Mouse (Mus musculus): ENCODE data around the gene Kat8.
"Not testable (repeated sequence)": the region's sequence is repeated elsewhere in the genome, so short reads cannot be mapped to it uniquely, and the experiment has no call there.

Kat8 gene

DNA sequence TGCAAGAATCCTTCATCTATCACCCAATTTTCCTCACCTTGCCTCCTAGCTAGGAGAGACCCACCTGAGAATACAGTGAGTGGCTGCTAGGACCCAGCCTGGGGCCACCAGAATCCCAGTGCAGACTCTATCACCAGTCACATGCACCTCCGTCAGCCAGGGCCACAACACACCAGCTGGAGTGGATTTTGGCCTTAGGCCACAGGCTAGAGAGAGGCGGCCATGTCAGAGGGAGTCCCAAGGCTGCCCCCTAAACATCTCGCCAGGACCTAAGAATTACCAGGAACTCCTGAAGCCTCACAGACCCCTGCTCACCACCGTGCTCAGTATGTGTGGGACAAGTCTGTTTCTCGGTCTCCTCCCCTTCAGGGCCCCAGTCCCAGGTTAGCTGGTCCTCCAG is 21.8 kb downstream of the Kat8 start:
- no peak for DNase-seq

DNA sequence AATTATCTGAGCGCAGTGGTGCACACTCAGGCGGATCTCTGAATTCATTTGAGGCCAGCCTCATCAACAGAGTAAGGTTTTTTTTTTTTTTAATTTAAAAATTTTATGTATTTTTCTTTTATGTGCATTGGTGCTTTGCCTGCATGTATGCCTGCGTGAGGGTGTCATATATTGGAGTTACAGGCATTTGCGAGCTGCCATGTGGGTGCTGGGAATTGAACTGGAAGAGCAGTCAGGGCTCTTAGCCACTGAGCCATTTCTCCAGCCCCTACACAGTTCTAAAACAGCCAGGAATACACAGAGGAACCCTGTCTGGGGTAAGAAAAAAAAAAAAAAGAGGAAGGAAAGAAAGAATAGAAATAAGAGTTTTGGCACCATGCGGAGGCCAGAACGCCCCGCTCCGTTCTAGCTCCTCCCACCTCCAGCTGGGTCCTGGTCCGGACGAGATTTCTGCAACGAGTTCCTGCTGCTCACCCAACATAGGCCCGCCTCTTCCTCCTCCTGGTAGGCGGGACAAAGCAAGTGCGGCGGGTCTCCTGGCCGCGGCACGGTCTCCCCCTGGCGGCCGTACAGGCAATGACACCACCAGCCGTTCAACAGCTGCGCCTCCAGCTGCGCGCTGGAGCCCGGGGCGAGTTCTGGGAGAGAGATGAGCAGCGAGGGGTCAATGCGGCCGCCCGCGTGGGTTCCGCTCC is 22.9 kb downstream of the Kat8 start:
- DNase-seq = peak; percentile 95

DNA sequence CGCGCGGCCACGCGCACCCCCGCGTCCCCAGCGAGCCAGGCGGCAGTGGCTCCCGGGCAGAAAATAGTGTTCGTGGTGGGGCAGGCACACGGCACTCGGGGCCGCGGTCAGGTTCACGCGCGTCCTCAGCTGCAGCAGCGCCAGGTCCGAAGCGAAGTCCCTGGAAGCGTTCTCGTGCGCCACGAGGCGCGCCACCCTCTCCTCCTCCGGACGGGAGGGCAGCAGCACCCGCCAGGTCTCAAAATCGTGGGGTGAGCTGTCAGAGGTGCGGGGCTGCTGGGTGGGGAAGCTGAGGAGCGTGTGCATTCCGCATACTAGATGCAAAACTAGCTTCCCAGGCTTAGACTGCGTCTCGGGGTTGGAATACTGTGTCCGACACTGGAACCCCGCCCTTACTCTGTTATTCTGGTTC is 23.4 kb downstream of the Kat8 start:
- DNase-seq = no peak

DNA sequence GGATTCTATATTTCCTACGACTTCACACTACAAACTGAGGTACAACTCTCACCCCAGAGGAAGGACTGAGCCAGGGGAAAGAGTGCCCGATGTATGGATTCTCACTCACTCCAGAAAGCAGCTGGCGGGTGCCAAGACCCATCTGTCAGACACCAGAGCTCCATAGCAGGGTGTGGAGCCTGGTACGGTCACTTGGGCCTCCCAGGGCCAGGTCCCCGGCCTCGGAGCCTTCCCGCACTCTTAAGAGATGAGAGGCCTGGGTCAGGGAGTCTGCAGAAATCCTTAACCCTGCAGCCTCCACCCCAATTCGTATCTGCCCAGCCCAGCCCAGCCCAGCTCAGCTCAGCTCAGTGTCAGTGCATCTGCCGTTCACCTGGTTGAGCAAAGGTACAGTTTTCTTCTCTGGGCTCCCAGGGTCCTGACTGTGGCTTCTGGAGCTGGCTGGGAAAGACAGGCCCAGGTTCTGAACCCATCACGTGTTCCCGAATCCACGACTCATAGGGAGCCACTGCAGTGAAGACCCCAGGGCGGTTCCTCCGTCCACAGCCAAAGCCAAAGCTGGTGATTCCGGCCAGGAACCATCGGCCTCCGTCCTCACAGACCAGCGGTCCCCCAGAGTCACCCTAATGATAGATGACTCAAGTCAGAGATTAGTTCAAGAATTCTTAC is 24.0 kb downstream of the Kat8 start:
- no peak for DNase-seq

DNA sequence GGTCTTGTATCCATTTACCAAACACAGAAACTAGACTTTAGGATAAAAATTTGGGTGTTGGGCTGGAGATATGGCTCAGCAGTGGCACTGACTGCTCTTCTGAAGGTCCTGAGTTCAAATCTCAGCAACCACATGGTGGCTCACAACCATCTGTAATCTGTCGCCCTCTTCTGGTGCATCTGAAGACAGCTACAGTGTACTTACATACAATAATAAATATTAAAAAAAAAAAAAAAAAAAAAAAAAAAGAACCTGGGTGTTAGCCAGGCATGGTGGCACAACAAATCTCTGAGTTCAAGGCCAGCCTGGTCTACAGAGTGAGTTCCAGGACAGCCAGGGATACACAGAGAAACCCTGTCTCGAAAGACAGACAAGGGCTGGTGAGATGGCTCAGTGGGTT is 29.8 kb downstream of the Kat8 start:
- not testable (repeated sequence) for DNase-seq

DNA sequence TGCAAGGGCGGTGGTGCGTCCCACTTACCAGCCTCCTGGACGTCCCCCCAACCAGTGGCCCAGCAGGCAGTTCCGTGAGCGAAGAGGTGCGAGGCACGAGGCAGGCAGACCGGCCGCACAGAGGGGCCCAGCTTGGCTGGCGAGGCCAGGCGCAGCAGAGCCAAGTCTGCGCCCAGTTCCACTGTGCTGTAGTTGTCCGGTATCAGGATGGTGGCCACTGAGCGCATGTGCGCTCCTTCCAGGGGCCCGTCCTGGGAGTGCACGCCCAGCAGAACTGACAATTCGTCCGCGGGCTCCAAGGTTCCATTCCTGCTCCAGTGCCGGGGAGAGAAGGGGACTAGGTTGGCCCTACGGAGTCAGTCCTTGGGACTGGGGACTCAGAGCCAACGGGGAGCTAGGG is 32.3 kb downstream of the Kat8 start:
- DNase-seq = no peak

DNA sequence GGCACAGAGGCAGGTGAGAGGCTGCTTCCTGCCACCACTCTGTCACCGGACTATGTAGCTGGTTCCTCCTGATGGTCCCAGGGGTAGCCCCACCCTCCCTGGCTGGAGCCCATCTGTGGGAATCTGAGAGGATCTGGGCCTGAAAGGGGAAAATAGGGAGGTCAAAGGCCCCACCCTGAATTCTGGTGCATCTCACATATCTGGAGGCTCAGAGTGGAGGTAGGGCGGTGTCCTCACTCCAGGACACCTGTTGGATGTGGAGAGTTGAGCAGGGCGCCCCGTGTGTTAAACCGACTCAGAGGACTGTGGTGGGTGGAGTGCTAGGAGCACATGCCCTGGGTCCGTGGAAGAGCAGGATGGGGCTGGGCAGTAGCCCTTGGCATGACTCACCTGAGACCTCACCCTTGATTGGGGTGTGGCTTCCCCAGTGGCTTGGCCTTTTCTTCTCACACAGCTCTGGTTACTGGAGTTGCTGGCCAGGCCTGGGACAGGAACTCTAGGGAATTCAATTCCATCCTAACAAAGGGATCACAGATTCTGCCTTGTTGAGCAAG is 34.2 kb downstream of the Kat8 start, which contains the start of gene Prss36:
TSS of gene Prss36 (minus strand) at position 256 of the 554 bp plus-strand sequence.
- no peak for DNase-seq

DNA sequence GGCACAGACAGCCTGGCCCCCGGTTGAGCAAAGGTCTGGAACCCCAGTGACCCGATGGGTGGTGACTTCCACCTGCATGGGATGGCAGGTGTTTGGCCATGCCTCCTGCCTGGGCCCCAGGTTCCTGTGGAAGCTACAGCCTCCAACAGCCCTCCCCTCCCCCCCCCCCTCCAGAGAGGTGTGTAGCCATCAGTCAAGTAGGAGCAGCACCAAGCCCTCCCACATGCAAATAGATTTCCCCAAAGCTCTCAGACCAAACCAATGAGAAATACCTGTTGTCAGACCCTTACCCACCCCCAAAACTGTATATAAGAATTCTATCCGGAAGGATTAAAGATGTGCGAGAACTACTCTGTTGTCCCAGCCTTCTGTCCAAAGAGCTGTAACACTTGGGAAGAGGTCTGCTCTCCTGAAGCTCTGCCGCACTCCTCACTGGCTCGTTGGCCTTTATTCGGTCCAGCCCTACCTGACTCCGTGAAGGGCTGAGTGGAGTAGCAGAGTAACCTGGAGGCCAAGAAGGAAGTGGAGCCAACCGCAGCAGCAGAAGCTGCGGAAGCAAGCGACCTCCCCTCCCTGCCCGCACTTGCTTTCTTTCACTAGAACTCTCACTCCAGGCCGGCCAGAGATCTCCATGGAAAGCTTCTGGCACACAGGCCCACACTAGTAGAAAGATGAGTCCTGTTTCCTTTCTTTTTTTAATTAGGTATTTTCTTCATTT is 40.7 kb downstream of the Kat8 start:
- DNase-seq = no peak

DNA sequence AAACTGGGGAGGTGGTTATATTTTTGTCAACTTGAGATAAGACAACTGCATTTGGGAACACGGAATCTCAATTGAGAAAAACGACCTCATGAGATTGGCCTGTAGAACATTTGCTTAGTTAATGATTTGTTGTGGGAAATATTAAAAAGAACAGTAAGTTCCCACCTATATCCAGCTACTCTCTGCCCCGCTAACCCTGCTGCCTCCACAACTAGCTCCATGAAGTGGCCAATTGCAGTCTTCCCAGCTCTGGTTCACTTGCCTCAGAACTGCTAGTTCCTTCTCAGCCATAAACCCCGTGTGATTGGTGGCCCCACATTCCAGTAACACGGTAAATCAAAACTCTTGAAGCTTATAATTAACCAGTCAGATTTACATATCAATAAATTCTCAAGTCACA is 47.0 kb downstream of the Kat8 start:
- DNase-seq = no peak

DNA sequence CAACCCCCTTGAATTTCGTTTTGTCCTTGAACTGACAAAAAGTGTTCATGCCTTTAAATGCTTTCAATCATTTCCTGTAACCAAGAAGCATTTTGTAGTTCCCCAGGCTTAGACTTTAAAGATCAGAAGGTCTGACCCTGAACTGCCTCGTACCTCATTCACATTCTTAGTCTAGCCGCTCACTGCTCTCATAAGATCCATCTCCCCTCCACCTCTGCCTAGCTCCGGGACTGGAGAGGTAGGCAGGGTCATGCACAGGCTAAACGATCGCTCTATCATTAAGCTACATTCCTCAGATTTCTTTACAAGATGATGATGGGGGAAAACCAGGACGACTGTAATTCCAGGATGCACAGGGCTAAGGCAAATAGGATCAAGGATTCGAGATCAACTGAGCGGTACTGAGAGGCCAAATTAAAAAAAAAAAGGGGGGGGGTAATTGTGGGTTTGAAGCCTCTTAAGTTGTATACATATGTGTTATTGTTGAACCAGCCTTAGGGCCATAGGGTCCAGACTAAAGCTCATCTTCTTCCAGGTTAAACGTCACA is 54.1 kb downstream of the Kat8 start:
- DNase-seq = no peak

DNA sequence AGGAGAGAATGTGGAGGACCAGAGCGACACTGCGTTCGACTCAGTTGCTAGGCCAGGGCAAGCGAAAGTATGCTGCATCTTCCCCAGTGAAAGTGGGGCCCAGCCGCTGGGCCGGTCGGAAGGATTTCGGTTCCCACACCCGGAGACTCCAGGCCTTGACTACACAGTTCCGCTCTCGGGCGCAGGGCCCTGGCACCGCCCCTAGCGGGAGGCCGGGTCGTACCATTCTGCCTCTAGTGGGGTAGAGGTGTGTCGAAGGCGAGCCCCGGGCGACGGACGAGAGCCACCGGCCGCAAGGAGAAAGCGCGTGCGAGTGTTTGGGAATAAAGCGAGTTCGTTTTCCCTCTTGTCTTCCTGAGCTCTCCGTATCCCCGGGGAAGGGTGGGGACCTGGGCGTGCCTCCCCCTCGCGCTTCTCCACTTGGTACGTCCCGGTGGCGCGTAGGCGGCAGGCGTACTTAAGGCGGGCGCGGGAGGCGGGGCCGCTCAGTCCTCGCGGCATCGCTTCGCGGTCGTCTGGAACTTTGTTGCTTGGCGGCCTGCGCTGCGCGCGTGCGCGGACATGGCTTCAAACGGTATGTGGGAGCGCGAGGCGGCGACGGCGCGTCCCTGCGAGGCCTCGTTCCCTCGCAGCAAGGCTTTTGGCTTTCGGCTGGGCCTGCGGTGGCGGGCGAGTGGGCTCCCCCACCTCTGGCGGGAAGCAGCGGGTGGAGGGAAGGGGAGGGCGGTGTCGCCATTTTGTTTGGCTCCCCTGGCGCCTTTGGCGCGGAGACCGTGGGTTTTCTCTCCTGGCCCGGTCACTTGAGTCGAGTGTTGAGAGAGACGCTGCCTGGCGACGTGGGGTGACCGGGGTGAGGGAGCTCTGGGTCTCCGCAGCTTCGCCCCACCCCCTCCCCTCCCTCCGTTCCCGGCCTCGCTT is 54.9 kb downstream of the Kat8 start, which contains the start of gene Fus:
TSS of gene Fus (plus strand) at position 454 of the 918 bp plus-strand sequence.
- peak; percentile 94 for DNase-seq

DNA sequence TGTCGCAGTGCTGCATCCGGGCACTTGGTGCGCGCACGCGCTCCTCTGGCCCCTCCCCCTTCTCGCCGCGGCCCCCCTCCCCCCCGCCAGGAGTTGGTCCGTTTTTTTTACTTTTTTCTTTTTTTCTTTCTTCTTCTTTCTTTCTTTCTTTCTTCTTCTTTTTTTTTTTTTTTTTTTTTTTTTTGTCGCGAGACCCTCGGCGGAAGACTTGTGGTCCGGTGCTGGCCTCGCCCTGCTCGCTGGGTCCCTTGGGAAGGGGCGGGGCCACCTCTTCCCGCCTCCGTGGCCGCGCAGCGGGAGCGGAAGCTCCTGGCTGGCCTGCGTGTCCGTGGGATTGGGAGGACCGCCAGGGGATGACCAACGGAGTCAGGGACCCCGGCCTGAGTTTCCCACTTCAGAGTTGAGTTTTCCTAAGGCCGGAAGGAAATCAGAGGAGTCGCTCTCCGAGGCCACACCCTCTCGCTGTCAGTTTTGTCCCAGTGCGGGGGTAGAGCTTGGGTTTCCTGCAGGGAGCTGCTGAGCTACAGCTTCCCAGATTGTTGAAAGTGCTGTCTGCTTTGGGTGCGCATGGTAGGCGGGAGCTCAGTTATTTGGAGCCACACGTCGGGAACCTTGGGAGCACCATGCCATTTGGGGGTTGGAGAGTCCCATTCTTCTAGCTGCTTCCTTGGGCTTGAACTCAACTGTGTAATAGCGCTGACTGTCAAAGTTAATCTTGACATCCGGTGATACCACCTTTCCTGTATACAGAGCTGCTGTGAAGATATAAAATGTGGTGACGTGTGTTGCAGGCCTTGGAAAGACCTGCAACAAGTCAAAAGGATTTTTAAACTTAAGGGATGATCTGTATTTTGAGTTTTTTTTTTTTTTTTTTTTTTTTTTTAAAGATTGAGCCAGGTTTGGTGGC is 55.9 kb downstream of the Kat8 start:
- peak; percentile 70 for DNase-seq

DNA sequence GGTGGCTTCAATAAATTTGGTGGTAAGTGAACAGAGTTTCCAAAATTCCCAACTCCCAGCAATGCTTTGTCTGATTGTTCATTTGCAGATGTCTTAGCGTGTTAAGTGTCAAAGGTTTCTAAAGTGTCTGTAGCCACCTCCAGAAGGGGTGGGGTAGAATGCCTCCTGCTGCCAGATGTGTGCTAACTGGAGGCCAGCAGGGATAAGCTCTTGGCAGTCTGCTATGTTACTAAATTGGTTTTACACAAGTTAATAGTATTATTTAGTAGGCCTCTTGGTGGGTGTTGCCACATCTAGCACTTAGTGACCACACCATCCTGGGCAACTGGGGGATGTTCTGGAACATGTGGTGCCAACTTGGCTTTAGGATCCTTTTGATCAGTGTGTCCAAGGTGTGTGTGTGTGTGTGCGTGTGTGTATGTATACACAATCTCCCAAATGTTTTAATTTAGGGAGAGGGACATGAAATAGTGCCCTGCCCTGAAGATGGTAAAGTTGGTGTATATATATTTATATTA is 62.2 kb downstream of the Kat8 start:
- DNase-seq = no peak
